ENCODE assay signal across 9 mouse cellular contexts in genomic region chr7:126275711-126276110, GRCm38 (mm10). TPM values are rescaled to one million over a fixed set of nuclear protein-coding genes. Genes with fewer than 3 reads are reported as not detected.
DNase-seq lines count a peak whose midpoint lies in the region; ATAC-seq and TF ChIP-seq lines count a peak whose summit lies in the region.
"Had no signal": no experiment of that assay in that cellular context is flagged by ENCODE, and none has a peak within 500 bp of the region (broad histone marks: within the 10 kb centered on the region; RNA-seq: fewer than 3 reads in every experiment).

No protein-coding gene starts in this region.

- 18% methylated on average over 5 of the region's 5 CpGs for whole genome bisulfite sequencing in cerebellum, adult 2 months
- WGBS in hindbrain, embryonic 13.5 days = 77% methylated on average over 5 of the region's 5 CpGs
- 89% methylated on average over 5 of the region's 5 CpGs for WGBS in midbrain, embryonic 11.5 days

- no peak for TF ChIP-seq CTCF in cerebellum, adult 2 months (IDR thresholded peaks at IDR 0.05; ENCODE audit: borderline replicate concordance, insufficient read depth, low read depth, low read length)

- H3K27ac ChIP-seq in cerebellum, adult 2 months (ENCODE audit: insufficient read depth, low read length) = no peak overlapping the region
- H3K27ac ChIP-seq in brown adipose tissue, adult 24 weeks (replicated peaks; ENCODE audit: low read depth, low read length) = peak overlapping the region; percentile 82
- no peak overlapping the region for H3K27ac ChIP-seq in hindbrain, embryonic 13.5 days
- H3K27ac ChIP-seq in midbrain, embryonic 11.5 days (ENCODE audit: low read depth, low read length) = no peak overlapping the region

- no peaks in the 10 kb centered on the region for H3K9me3 ChIP-seq in hindbrain, embryonic 13.5 days
- no peaks in the 10 kb centered on the region for H3K9me3 ChIP-seq in midbrain, embryonic 11.5 days (ENCODE audit: control insufficient read depth, low read length)

- H3K4me3 ChIP-seq in cerebellum, adult 2 months (replicated peaks; ENCODE audit: insufficient read depth, low read depth, low read length) = peak overlapping the region; percentile 81
- H3K4me3 ChIP-seq in brown adipose tissue, adult 24 weeks (ENCODE audit: insufficient read depth, low read depth, low read length) = peak overlapping the region; percentile 28; the same call in 1 of the 2 replicates
- peak overlapping the region; percentile 99 for H3K4me3 ChIP-seq in hindbrain, embryonic 13.5 days
- H3K4me3 ChIP-seq in midbrain, embryonic 11.5 days (ENCODE audit: low read depth, low read length) = no peak overlapping the region

- H3K36me3 ChIP-seq in hindbrain, embryonic 13.5 days = peaks cover 54% of the 10 kb centered on the region
- H3K36me3 ChIP-seq in midbrain, embryonic 11.5 days (ENCODE audit: control insufficient read depth, insufficient read depth, low read length) = peaks cover 10% of the 10 kb centered on the region

- peak in 1 of 2 experiments; percentile 54 for DNase-seq in cerebellum, adult 2 months
- DNase-seq in cerebellum, adult 9-10 months = no peak
- DNase-seq in midbrain, embryonic 11.5 days (ENCODE audit: low spot score, missing footprints) = no peak
- no peak for DNase-seq in lung, postnatal 36 days
- no peak for DNase-seq in ovary, postnatal 14 days (ENCODE audit: low spot score)
- DNase-seq in cerebellum, adult 11 months = no peak
- DNase-seq: heart, postnatal 4 days had no signal

- no peak for TF ChIP-seq POLR2A in cerebellum, adult 2 months (IDR thresholded peaks at IDR 0.05; ENCODE audit: borderline replicate concordance, insufficient read depth, low read length)

- peaks cover 66% of the 10 kb centered on the region for H3K4me1 ChIP-seq in cerebellum, adult 2 months (ENCODE audit: control insufficient read depth, insufficient read depth, low read length)
- peaks cover 35% of the 10 kb centered on the region for H3K4me1 ChIP-seq in brown adipose tissue, adult 24 weeks (ENCODE audit: control insufficient read depth, insufficient read depth, insufficient read length, low read length)
- peaks cover 80% of the 10 kb centered on the region for H3K4me1 ChIP-seq in hindbrain, embryonic 13.5 days (replicated peaks)
- H3K4me1 ChIP-seq in midbrain, embryonic 11.5 days (ENCODE audit: control insufficient read depth, insufficient read depth, low read length) = peaks cover 46% of the 10 kb centered on the region

- peak overlapping the region; percentile 100 for H3K9ac ChIP-seq in hindbrain, embryonic 13.5 days
- H3K9ac ChIP-seq in midbrain, embryonic 11.5 days (ENCODE audit: low read length) = 0 out of 2 replicates have a peak overlapping the region, but pooled peaks have one; percentile 1

- no peaks in the 10 kb centered on the region for H3K27me3 ChIP-seq in cerebellum, adult 2 months (ENCODE audit: control insufficient read depth, insufficient read depth, low read length)
- no peaks in the 10 kb centered on the region for H3K27me3 ChIP-seq in hindbrain, embryonic 13.5 days
- H3K27me3 ChIP-seq in midbrain, embryonic 11.5 days (ENCODE audit: control insufficient read depth, insufficient read depth, low read length) = no peaks in the 10 kb centered on the region

- H3K4me2 ChIP-seq in hindbrain, embryonic 13.5 days = peak overlapping the region; percentile 100
- H3K4me2 ChIP-seq in midbrain, embryonic 11.5 days = peak overlapping the region; percentile 86

- no peak for ATAC-seq in hindbrain, embryonic 13.5 days (ENCODE audit: low FRiP score)
- ATAC-seq in midbrain, embryonic 11.5 days (ENCODE audit: low FRiP score) = no peak

RNA-seq across cellular contexts. Expression of gene Sbk1, which starts 3.3 kb away (rescaled TPM):
- polyA plus RNA-seq in cerebellum, adult 2 months (2012; rRNA removed) = 227 and 282 TPM in 2 replicates
- 53.6 and 76.7 TPM in 2 replicates for polyA plus RNA-seq in brown adipose tissue, adult 24 weeks (2012; ENCODE audit: insufficient read depth, insufficient read length, missing spikeins)
- 248 and 253 TPM in 2 replicates for polyA plus RNA-seq in hindbrain, embryonic 13.5 days (2015; fragmentation: Nextera tagmentation; extraction: Ambion mirVana)
- 133 and 162 TPM in 2 replicates for polyA plus RNA-seq in midbrain, embryonic 11.5 days (2014; fragmentation: Nextera tagmentation; extraction: Ambion mirVana)
